Mouse (Mus musculus) cerebellum, adult 2 months (tissue): ENCODE data around the gene Apoc4.

Experiments used
- CTCF ChIP-seq: fragments of 200-500 bp; IDR thresholded peaks from 2 replicates; pipeline ENCODE4 v1.5.1; 2011; ENCODE audit warnings: low read depth, mild to moderate bottlenecking, control low read depth, low read length, moderate library complexity, borderline replicate concordance; ENCODE audit not compliant: insufficient read depth
- POLR2A ChIP-seq: fragments of 200-500 bp; IDR thresholded peaks from 2 replicates; pipeline ENCODE4 v1.6.1; 2011; ENCODE audit warnings: low read length, control low read depth, borderline replicate concordance; ENCODE audit not compliant: insufficient read depth

DNA sequence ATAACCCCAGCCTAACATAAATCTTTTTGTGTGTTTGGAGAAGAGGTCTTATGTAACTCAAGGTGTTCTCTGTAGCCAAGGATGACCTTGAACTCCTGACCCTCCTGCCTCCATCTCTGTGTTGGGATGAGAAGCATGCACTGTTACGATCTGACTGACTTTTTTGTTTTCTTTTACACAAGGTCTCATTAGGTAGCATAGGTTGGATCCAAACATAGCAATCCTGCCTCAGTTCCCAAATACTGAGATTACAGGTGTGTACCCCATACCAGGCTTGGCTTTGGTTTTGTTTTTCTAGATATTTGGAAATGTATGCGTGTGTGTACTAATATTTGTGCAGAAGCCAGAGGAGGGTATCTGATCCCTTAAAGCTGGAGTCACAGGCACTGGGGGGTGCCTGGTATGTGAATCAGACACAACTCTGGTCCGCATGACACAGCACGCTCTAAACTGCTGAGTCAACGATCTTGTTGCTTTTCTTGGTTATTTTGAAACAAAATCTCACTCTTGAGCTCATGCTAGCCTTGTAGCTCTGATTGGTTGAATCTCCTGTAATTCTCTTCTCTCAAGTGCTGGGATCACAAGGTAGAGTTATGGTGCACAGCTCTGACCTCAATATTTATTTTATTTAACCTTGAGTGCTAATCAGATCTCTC is 37.1 kb upstream of the Apoc4 start:
- no peak for TF ChIP-seq CTCF
- TF ChIP-seq POLR2A, result no peak
